Mouse (Mus musculus): ENCODE results near the gene Nr1d1. TPM values are rescaled to one million over a fixed set of nuclear protein-coding genes. Genes with fewer than 3 reads are reported as not detected.
A peak's percentile ranks its signal among the peaks of the same experiment; 100 is the strongest.

Gene Nr1d1
- total RNA-seq, 2 experiments from 2014 or later = 87.2 to 122 TPM

- DNase-seq (ENCODE audit: low spot score in 2 of 2) = peak; percentile 87 to 88
Measured at GRCm38 (mm10) chr11:98788550-98789218, 13.6 kb upstream of the Nr1d1 start.

- DNase-seq (ENCODE audit: low spot score in 2 of 2) = no peak
Measured at GRCm38 (mm10) chr11:98788139-98788538, 13.0 kb upstream of the Nr1d1 start.

- no peak for DNase-seq (ENCODE audit: low spot score in 2 of 2)
Measured at GRCm38 (mm10) chr11:98787691-98788090, 12.6 kb upstream of the Nr1d1 start.

GRCm38 (mm10) chr11:98787229-98787628, 12.1 kb upstream of the Nr1d1 start:
- no peak for DNase-seq (ENCODE audit: low spot score in 2 of 2)

GRCm38 (mm10) chr11:98786359-98787214, 11.5 kb upstream of the Nr1d1 start:
- DNase-seq (ENCODE audit: low spot score in 2 of 2) = peak; percentile 94 to 95

DNA sequence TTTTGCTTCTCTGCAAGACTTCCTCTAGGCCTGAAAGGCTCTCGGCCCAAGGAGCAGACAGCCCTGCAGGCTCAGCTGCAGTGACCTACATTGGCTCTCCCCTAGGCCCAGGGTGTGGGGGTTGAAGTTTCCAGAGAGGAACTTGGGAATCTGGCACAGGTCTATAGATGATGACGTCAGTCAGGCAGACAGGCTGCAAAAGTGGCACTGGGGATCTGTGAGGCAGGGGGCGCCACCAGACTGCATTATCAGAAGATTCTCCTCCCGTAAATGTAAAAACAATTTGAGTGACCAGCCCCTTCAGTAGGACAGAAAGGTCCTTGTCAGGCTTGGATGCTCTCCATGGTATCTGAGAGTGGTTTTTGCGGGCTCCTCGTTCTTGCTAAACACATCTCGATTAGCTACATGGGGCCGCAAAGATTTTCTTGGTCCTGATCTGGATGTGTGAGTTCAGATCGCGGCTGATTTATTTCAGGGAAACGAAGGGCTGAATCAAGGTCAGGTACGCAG, 10.7 kb upstream of the Nr1d1 start:
- DNase-seq (ENCODE audit: low spot score in 2 of 2) = peak; percentile 77 to 79

- no peak for DNase-seq (ENCODE audit: low spot score in 2 of 2)
Measured at GRCm38 (mm10) chr11:98785214-98785613, 10.1 kb upstream of the Nr1d1 start.

- no peak for DNase-seq (ENCODE audit: low spot score in 2 of 2)
Measured at GRCm38 (mm10) chr11:98784139-98784538, 9.0 kb upstream of the Nr1d1 start.

GRCm38 (mm10) chr11:98783236-98783696, 8.1 kb upstream of the Nr1d1 start:
- peak; percentile 97 to 99 for DNase-seq (ENCODE audit: low spot score in 2 of 2)

GRCm38 (mm10) chr11:98782651-98783235, 7.6 kb upstream of the Nr1d1 start:
- no peak for DNase-seq (ENCODE audit: low spot score in 2 of 2)

- peak; percentile 73 to 83 for DNase-seq (ENCODE audit: low spot score in 2 of 2)
Measured at GRCm38 (mm10) chr11:98781851-98782512, 6.8 kb upstream of the Nr1d1 start.

GRCm38 (mm10) chr11:98777888-98778287, 2.8 kb upstream of the Nr1d1 start:
- DNase-seq (ENCODE audit: low spot score in 2 of 2) = no peak

- DNase-seq (ENCODE audit: low spot score in 2 of 2) = no peak
Measured at GRCm38 (mm10) chr11:98776843-98777590, 1.9 kb upstream of the Nr1d1 start.

DNA sequence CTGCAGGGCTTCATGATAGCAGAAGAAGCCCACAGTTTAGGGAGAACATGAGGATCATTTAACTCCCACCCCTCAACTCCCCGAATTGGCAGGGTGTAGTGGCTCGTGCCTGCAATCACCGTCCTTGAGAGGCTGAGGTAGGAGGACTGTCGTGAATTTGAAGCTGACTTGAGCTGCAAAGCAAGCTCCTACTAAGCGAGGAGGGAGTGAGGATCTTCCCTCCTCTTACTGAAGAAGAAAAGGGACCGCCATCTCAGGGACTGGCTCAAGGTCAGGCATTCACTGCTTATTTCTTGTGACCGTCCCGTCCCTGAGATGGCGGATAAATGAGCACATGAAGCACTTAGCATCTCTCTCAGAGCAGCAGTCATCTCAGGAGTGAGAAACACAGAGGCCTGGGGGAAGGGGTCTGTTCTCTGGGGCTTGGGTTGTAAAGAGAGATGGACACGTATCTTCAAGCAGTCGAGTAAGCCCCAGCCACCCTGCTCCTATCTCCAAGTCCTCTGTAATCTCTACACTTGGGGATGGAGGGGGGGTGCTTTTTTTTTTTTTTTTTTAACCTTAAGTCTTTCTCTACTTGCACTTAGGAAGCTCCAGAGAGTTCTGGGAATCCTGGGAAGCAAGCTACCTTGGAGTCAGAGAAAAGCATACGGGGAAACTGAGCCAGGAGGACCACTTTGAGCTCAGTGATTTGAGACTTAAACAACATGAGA, 1.1 kb upstream of the Nr1d1 start:
- no peak for DNase-seq (ENCODE audit: low spot score in 2 of 2)

DNA sequence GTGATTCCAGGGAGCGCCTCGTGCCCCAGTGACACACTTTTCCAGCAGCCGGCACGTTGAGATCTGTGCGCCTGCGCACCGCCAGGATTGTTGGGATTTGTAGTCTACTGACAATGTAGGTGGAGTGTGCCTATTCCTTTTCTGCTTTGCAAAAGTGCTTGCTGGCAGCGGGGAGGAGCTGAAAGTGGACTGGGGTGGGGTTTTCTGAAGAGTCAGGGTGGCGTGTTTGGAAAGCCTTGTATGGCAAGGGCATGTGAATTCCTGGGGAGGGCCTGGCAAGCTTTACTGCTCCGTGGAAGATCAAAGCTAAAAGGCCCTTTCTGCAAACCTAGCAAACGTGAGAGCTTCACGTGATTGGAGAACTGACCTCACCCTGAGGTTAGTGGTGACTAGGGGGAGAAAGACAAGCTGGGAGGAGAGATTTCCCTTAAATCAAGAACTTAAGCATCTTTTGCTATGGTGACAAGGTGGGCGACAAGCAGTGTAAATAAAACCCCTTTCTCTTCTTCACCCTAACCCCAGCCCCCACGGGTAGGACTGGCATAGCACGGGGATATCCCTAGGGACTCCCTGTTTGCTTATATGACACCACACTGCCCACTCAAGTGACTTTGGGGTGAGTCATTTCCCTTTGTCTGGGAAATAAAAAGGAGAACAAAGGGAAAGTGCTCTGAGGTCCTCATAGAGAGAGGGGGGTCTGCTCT, 367 bp upstream of the Nr1d1 start:
- DNase-seq (ENCODE audit: low spot score in 2 of 2) = peak; percentile 100

DNA sequence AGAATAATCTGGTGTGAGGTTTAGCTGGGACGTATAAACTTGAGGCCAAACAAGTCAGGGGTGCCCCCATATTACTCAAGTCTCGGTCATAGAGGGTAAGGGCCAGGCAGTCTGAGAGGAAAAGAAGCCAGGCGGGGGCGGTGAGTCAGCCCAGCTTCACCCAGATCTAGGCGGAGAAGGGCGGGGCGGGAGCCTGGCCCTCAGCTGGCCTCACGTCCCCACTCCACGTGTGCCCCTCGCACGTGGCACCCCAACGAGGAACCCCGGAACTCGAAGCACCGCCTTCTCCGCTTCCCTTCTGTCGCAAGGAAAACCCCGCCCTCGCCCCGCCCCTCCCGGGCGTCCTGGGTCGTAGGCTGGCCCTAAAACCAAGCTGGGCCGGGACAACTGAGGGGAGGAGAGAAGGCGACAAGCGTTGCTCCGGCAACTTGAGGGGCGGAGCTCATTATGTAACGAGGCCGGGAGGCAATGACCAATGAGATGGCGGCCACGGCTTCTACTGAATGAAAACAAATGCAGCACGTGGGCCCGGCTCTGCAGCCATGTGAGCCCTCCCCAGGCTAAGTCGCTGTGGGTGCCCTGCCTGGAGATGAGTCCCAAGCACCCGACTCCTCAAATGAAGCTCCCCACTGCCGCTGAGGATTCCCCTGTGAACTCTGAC, 1.4 kb downstream of the Nr1d1 start:
- peak; percentile 99 for DNase-seq (ENCODE audit: low spot score in 2 of 2)

GRCm38 (mm10) chr11:98772667-98773171, 2.4 kb downstream of the Nr1d1 start:
- no peak for DNase-seq (ENCODE audit: low spot score in 2 of 2)

DNA sequence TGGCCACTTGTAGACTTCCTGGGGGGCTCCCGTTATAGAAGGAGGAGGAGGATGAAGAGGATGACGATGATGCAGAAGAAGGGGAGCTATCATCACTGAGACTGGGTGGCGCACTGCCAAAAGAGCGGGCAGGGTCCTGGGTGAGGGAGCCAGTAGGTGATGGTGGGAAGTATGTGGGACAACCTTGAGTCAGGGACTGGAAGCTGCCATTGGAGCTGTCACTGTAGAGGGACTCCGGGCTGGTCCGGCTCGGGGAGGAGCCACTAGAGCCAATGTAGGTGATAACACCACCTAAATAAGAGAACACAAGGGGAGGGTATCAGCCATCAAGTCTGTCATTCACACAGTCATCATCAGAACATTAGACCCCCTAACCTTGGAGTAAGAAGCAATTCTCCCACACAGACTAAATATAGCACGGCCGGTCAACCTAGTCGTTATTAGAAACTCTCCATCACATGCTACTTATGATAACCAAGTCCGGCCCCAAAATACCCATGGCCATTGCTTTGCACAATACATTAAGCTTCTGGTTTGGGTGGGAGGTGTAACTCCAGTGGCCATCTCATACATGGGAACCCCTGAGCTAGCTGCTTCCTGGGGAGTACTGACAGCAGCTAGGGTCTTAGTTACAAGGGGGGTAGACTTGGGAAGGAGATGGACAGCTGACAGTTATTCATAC, 3.1 kb downstream of the Nr1d1 start:
- no peak for DNase-seq (ENCODE audit: low spot score in 2 of 2)

Data from left cerebral cortex, adult 18-20 months (tissue).